Mouse (Mus musculus): ENCODE results near the gene Bach2. TPM values are rescaled to one million over a fixed set of nuclear protein-coding genes. Genes with fewer than 3 reads are reported as not detected.

The Bach2 gene
- polyA plus RNA-seq (2015; fragmentation: Nextera tagmentation; extraction: Ambion mirVana): 8.1 and 9.8 TPM in 2 replicates

DNA sequence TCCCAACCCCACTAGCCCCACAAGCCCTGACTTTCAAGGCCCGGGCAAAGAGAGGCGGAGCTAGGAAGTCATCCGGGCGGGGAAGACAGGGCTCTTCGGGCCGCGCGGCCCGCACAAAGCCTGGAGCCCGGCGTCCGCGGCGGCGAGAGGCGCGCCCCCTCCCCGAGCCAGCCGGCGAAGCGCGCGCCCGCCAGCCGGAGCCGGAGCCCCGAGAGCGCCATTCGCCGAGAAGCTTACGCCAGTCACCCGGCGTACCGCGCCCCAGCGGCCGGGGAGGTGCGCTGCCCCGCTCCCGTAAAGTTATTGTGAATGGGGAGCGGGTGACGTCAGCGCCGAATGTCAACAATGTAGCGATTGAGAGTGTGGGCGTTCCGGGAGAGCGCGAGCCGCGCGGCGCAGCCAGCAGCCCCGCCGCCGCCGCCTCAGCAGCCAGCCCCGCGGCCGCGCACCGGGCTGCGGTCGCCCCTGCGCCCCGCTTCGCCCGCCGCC lies at the start of gene Bach2:
Bach2 (plus strand) TSS at position 439 of the 489 bp plus-strand sequence.
- ATAC-seq (ENCODE audit: insufficient number of reproducible peaks, insufficient read depth, low FRiP score, low TSS enrichment, low read depth): peak; percentile 71
- peak within 1 kb of the TSS; percentile 89 for H3K4me3 ChIP-seq
- peak within 1 kb of the TSS; percentile 84 for H3K9ac ChIP-seq
- H3K36me3 ChIP-seq: no peaks in the 10 kb centered on the region
- H3K27ac ChIP-seq: peak within 1 kb of the TSS; percentile 94
- peak within 1 kb of the TSS; percentile 92 for H3K4me2 ChIP-seq
- WGBS: under 1% methylated on average over 56 of the region's 69 CpGs
- H3K27me3 ChIP-seq: no peaks in the 10 kb centered on the region
- H3K9me3 ChIP-seq: no peaks in the 10 kb centered on the region
- peaks cover 45% of the 10 kb centered on the region for H3K4me1 ChIP-seq

GRCm38 (mm10) chr4:32189416-32190036 lies 49.1 kb upstream of the Bach2 start:
- no peak overlapping the region for H3K27ac ChIP-seq
- H3K27me3 ChIP-seq: no peaks in the 10 kb centered on the region
- H3K9ac ChIP-seq: no peak overlapping the region
- no peaks in the 10 kb centered on the region for H3K36me3 ChIP-seq
- ATAC-seq (ENCODE audit: insufficient number of reproducible peaks, insufficient read depth, low FRiP score, low TSS enrichment, low read depth): no peak
- 81% methylated on average over 4 of the region's 4 CpGs for WGBS
- no peaks in the 10 kb centered on the region for H3K9me3 ChIP-seq
- H3K4me1 ChIP-seq: no peaks in the 10 kb centered on the region; the same call in 1 of the 2 replicates
- no peak overlapping the region for H3K4me2 ChIP-seq
- no peak overlapping the region for H3K4me3 ChIP-seq

GRCm38 (mm10) chr4:32190506-32190905 lies 48.1 kb upstream of the Bach2 start:
- WGBS: 37% methylated on average over 8 of the region's 8 CpGs
- 0 out of 2 replicates have a peak overlapping the region, but pooled peaks have one; percentile 28 for H3K27ac ChIP-seq
- H3K9me3 ChIP-seq: no peaks in the 10 kb centered on the region
- H3K4me1 ChIP-seq: peaks cover under 1% of the 10 kb centered on the region
- H3K9ac ChIP-seq: no peak overlapping the region
- H3K4me2 ChIP-seq: no peak overlapping the region
- no peaks in the 10 kb centered on the region for H3K27me3 ChIP-seq
- no peak for ATAC-seq (ENCODE audit: insufficient number of reproducible peaks, insufficient read depth, low FRiP score, low TSS enrichment, low read depth)
- no peak overlapping the region for H3K4me3 ChIP-seq
- no peaks in the 10 kb centered on the region for H3K36me3 ChIP-seq

DNA sequence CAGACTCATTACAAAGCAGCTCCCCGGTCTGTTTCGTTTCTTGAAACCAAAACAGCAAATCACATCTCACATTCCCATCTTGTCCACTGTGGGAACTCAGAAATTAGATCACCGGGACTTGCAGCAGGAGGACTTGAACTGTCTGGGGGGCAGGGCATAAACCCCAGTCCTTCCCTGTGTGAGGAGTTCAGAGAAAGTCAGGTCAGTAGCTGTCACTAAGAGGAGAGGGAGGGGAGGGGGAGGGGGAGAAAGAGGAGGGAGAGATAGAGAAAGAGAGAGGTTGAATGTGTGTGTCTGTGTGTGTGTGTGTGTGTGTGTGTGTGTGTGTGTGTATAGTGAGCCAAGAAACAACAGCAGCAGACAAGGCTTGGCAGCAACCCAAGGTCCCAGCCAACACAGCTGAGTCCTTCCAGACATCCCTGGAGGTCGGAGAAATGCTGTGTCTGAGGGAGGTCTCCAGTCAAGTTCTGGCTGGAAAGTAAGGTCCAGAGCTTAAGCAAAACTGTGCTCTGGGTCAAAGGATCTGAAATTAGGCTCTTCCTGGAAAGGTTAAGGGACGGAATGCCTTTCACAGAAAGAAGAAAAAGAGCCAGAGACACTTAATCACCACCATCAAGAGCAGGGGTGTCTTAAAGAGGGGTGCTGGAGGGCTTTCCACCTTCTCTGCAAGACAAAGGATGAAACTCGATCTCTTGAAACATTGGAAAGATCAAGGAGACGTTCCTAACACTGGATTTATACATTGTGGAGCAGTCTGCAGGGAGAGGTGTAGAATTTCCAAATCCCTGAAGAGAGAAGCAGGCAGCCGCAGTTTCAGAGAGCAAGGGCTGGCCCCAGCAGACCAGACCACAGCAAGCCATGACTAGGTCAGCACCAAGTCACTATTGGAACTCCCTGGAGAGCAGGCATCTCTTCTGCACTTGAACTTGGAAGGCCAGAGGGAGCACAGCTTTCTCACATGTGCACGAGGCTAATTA lies 42.4 kb upstream of the Bach2 start:
- no peaks in the 10 kb centered on the region for H3K36me3 ChIP-seq
- H3K9me3 ChIP-seq: no peaks in the 10 kb centered on the region
- peaks cover 18% of the 10 kb centered on the region for H3K4me1 ChIP-seq
- peak overlapping the region; percentile 37 for H3K4me2 ChIP-seq
- peak overlapping the region; percentile 76 for H3K27ac ChIP-seq
- ATAC-seq (ENCODE audit: insufficient number of reproducible peaks, insufficient read depth, low FRiP score, low TSS enrichment, low read depth): peak; percentile 82; the same call in 1 of the 2 replicates
- WGBS: 6% methylated on average over 9 of the region's 9 CpGs
- no peak overlapping the region for H3K4me3 ChIP-seq
- no peaks in the 10 kb centered on the region for H3K27me3 ChIP-seq
- H3K9ac ChIP-seq: no peak overlapping the region

GRCm38 (mm10) chr4:32198031-32198430 lies 40.6 kb upstream of the Bach2 start:
- Histone ChIP-seq H3K9ac (no peak overlapping the region), H3K9me3 (no peaks in the 10 kb centered on the region), H3K27ac (no peak overlapping the region), H3K36me3 (no peaks in the 10 kb centered on the region), H3K4me1 (peaks cover 18% of the 10 kb centered on the region), H3K27me3 (no peaks in the 10 kb centered on the region), H3K4me2 (no peak overlapping the region), H3K4me3 (no peak overlapping the region)
- 100% methylated on average over 1 of the region's 1 CpGs for WGBS
- no peak for ATAC-seq (ENCODE audit: insufficient number of reproducible peaks, insufficient read depth, low FRiP score, low TSS enrichment, low read depth)

- WGBS: 87% methylated on average over 7 of the region's 7 CpGs
- Histone ChIP-seq H3K27me3 (no peaks in the 10 kb centered on the region), H3K4me2 (no peak overlapping the region), H3K9me3 (no peaks in the 10 kb centered on the region), H3K36me3 (no peaks in the 10 kb centered on the region), H3K9ac (no peak overlapping the region), H3K4me3 (no peak overlapping the region), H3K4me1 (peaks cover 18% of the 10 kb centered on the region), H3K27ac (no peak overlapping the region)
- ATAC-seq (ENCODE audit: insufficient number of reproducible peaks, insufficient read depth, low FRiP score, low TSS enrichment, low read depth): no peak
Observed at GRCm38 (mm10) chr4:32198589-32198988, 40.0 kb upstream of the Bach2 start.

DNA sequence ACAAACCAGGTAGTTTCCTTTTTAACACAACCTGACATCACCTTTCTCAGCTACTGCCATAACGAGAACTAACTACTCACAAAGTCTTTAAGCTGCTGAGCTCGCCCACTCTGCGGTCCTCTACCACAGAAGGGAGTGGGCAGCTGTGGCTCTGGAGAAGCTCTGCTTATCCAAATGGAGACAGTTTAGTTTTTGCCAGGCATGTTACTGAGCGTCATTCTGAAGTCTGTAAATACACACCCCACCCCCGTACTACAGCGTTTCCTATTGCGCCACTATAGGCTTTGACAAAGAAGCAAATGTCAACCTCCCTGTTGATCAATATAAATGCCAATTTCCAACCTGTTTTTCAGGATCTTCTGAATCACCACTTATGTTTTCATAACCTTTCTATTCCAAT lies 39.4 kb upstream of the Bach2 start:
- no peak for ATAC-seq (ENCODE audit: insufficient number of reproducible peaks, insufficient read depth, low FRiP score, low TSS enrichment, low read depth)

GRCm38 (mm10) chr4:32201114-32201513 lies 37.5 kb upstream of the Bach2 start:
- Histone ChIP-seq H3K4me2 (no peak overlapping the region), H3K27ac (no peak overlapping the region), H3K9ac (no peak overlapping the region), H3K36me3 (no peaks in the 10 kb centered on the region), H3K9me3 (no peaks in the 10 kb centered on the region), H3K4me1 (peaks cover 11% of the 10 kb centered on the region), H3K27me3 (no peaks in the 10 kb centered on the region), H3K4me3 (no peak overlapping the region)
- no peak for ATAC-seq (ENCODE audit: insufficient number of reproducible peaks, insufficient read depth, low FRiP score, low TSS enrichment, low read depth)
- 83% methylated on average over 8 of the region's 8 CpGs for WGBS

More for the DNA sequence above, 39.4 kb upstream of the Bach2 start:
- Histone ChIP-seq H3K27ac (no peak overlapping the region), H3K4me2 (no peak overlapping the region), H3K9me3 (no peaks in the 10 kb centered on the region), H3K27me3 (no peaks in the 10 kb centered on the region), H3K4me1 (peaks cover 18% of the 10 kb centered on the region), H3K36me3 (no peaks in the 10 kb centered on the region), H3K9ac (no peak overlapping the region), H3K4me3 (no peak overlapping the region)
- 87% methylated on average over 7 of the region's 7 CpGs for WGBS

- H3K4me1 ChIP-seq: no peaks in the 10 kb centered on the region
- no peaks in the 10 kb centered on the region for H3K36me3 ChIP-seq
- no peak overlapping the region for H3K4me3 ChIP-seq
- whole genome bisulfite sequencing: 89% methylated on average over 5 of the region's 5 CpGs
- no peak overlapping the region for H3K4me2 ChIP-seq
- no peak for ATAC-seq (ENCODE audit: insufficient number of reproducible peaks, insufficient read depth, low FRiP score, low TSS enrichment, low read depth)
- H3K9ac ChIP-seq: no peak overlapping the region
- H3K27ac ChIP-seq: no peak overlapping the region
- no peaks in the 10 kb centered on the region for H3K9me3 ChIP-seq
- no peaks in the 10 kb centered on the region for H3K27me3 ChIP-seq
Observed at GRCm38 (mm10) chr4:32202362-32202761, 36.2 kb upstream of the Bach2 start.

- no peak overlapping the region for H3K27ac ChIP-seq
- ATAC-seq (ENCODE audit: insufficient number of reproducible peaks, insufficient read depth, low FRiP score, low TSS enrichment, low read depth): no peak
- no peak overlapping the region for H3K9ac ChIP-seq
- H3K4me2 ChIP-seq: no peak overlapping the region
- H3K4me3 ChIP-seq: no peak overlapping the region
- no peaks in the 10 kb centered on the region for H3K9me3 ChIP-seq
- no peaks in the 10 kb centered on the region for H3K4me1 ChIP-seq
- WGBS: 88% methylated on average over 4 of the region's 4 CpGs
- H3K27me3 ChIP-seq: no peaks in the 10 kb centered on the region
- no peaks in the 10 kb centered on the region for H3K36me3 ChIP-seq
Observed at GRCm38 (mm10) chr4:32204819-32205218, 33.8 kb upstream of the Bach2 start.

DNA sequence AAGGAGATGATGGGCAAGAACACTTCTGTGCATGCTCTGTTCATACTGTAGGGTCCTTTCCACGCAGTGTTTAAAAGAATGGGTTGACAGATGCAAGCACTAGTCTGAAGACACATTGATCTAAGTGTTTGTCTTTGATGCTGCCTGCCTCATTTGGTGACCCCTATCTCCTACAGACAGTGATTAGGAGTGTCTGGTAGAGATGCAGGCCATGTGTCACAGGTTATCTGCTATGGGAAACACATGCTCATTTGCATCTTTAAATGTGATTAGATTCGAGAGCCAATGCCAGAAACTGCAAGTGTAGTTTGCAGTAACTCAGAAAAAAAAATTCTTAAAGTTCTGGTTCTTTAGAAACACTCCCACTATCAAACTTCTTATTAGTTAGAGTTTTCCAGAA lies 32.8 kb upstream of the Bach2 start:
- no peak for ATAC-seq (ENCODE audit: insufficient number of reproducible peaks, insufficient read depth, low FRiP score, low TSS enrichment, low read depth)
- H3K36me3 ChIP-seq: no peaks in the 10 kb centered on the region
- no peak overlapping the region for H3K4me3 ChIP-seq
- no peak overlapping the region for H3K9ac ChIP-seq
- no peak overlapping the region for H3K4me2 ChIP-seq
- no peaks in the 10 kb centered on the region for H3K4me1 ChIP-seq
- WGBS: 59% methylated on average over 2 of the region's 2 CpGs
- no peak overlapping the region for H3K27ac ChIP-seq
- H3K9me3 ChIP-seq: no peaks in the 10 kb centered on the region
- H3K27me3 ChIP-seq: no peaks in the 10 kb centered on the region
